Mouse (Mus musculus): ENCODE data around the gene Pcgf2.

GRCm38 (mm10) chr11:97680430-97680829 lies 19.9 kb downstream of the Pcgf2 start:
- TF ChIP-seq EP300 (IDR thresholded peaks at IDR 0.05), result no peak
- no peak for TF ChIP-seq CTCF (IDR thresholded peaks at IDR 0.05)
